In genomic region chr2:91939303-91939935, GRCm38 (mm10) we compare ENCODE assay signal across 24 mouse cellular contexts. TPM values are rescaled to one million over a fixed set of nuclear protein-coding genes. Genes with fewer than 3 reads are reported as not detected.
A peak's percentile ranks its signal among the peaks of the same experiment; 100 is the strongest.
DNase-seq lines count a peak whose midpoint lies in the region; ATAC-seq lines count a peak whose summit lies in the region.
"Had no signal": no experiment of that assay in that cellular context is flagged by ENCODE, and none has a peak within 500 bp of the region (broad histone marks: within the 10 kb centered on the region; RNA-seq: fewer than 3 reads in every experiment).

No protein-coding gene starts in this region.

- no peak overlapping the region for H3K4me2 ChIP-seq in kidney, embryonic 15.5 days
- H3K4me2 ChIP-seq in limb, embryonic 13.5 days (replicated peaks): no peak overlapping the region
- H3K4me2 ChIP-seq: embryonic facial prominence, embryonic 12.5 days; forebrain, embryonic 13.5 days; heart, embryonic 11.5 days; intestine, embryonic 15.5 days; lung, embryonic 14.5 days; stomach, embryonic 15.5 days had no signal

- H3K36me3 ChIP-seq in kidney, embryonic 15.5 days: peaks cover 76% of the 10 kb centered on the region
- peaks cover 70% of the 10 kb centered on the region for H3K36me3 ChIP-seq in limb, embryonic 13.5 days
- peaks cover 89% of the 10 kb centered on the region for H3K36me3 ChIP-seq in limb, embryonic 10.5 days

- peak; percentile 19 for DNase-seq in cerebellum, adult 8-10 months
- DNase-seq in cerebellum, postnatal 10 days: no peak
- peak; percentile 52 for DNase-seq in kidney, adult 18-20 months
- DNase-seq in limb, embryonic 10.5 days (ENCODE audit: low spot score): no peak
- no peak for DNase-seq in retina, embryonic 14.5 days (ENCODE audit: low spot score)
- DNase-seq: adrenal gland, postnatal 10 days; cerebellum, postnatal 14 days; heart, adult 11 months; lung, embryonic 14.5 days; midbrain, embryonic 14.5 days; retina, postnatal 1 day; thymus, postnatal 36 days had no signal

- 79% methylated on average over 15 of the region's 15 CpGs for WGBS in kidney, embryonic 15.5 days
- WGBS in limb, embryonic 13.5 days: 82% methylated on average over 15 of the region's 15 CpGs
- WGBS in limb, embryonic 10.5 days: 84% methylated on average over 15 of the region's 15 CpGs

- no peaks in the 10 kb centered on the region for H3K27me3 ChIP-seq in kidney, embryonic 15.5 days
- no peaks in the 10 kb centered on the region for H3K27me3 ChIP-seq in limb, embryonic 13.5 days
- H3K27me3 ChIP-seq in limb, embryonic 10.5 days (ENCODE audit: low read depth, poor library complexity, severe bottlenecking): no peaks in the 10 kb centered on the region
- H3K27me3 ChIP-seq: embryonic facial prominence, embryonic 12.5 days; forebrain, embryonic 13.5 days; intestine, embryonic 15.5 days; stomach, embryonic 15.5 days had no signal

- no peak overlapping the region for H3K9ac ChIP-seq in kidney, embryonic 15.5 days
- H3K9ac ChIP-seq in limb, embryonic 13.5 days: 0 out of 2 replicates have a peak overlapping the region, but pooled peaks have one; percentile 8
- H3K9ac ChIP-seq: embryonic facial prominence, embryonic 12.5 days; forebrain, embryonic 13.5 days; intestine, embryonic 15.5 days; liver, embryonic 14.5 days; lung, embryonic 14.5 days; stomach, embryonic 15.5 days had no signal

- peaks cover 8% of the 10 kb centered on the region for H3K4me1 ChIP-seq in kidney, embryonic 15.5 days
- peaks cover 6% of the 10 kb centered on the region for H3K4me1 ChIP-seq in limb, embryonic 13.5 days
- H3K4me1 ChIP-seq in limb, embryonic 10.5 days: peaks cover 30% of the 10 kb centered on the region

- no peaks in the 10 kb centered on the region for H3K9me3 ChIP-seq in kidney, embryonic 15.5 days (replicated peaks)
- no peaks in the 10 kb centered on the region for H3K9me3 ChIP-seq in limb, embryonic 13.5 days
- no peaks in the 10 kb centered on the region for H3K9me3 ChIP-seq in limb, embryonic 10.5 days (replicated peaks)
- H3K9me3 ChIP-seq: embryonic facial prominence, embryonic 12.5 days; forebrain, embryonic 13.5 days; hindbrain, embryonic 10.5 days; intestine, embryonic 15.5 days; stomach, embryonic 15.5 days had no signal

- no peak overlapping the region for H3K27ac ChIP-seq in kidney, embryonic 15.5 days
- no peak overlapping the region for H3K27ac ChIP-seq in limb, embryonic 13.5 days
- no peak overlapping the region for H3K27ac ChIP-seq in limb, embryonic 10.5 days
- H3K27ac ChIP-seq: embryonic facial prominence, embryonic 12.5 days; forebrain, embryonic 13.5 days; hindbrain, embryonic 10.5 days; intestine, embryonic 15.5 days; layer of hippocampus, adult 2 months; liver, embryonic 14.5 days; stomach, embryonic 15.5 days had no signal

- no peak for ATAC-seq in kidney, embryonic 15.5 days (replicated peaks; ENCODE audit: low FRiP score)
- no peak for ATAC-seq in limb, embryonic 13.5 days (ENCODE audit: low FRiP score, low read depth)
- ATAC-seq: forebrain, embryonic 13.5 days; hindbrain, embryonic 16.5 days; intestine, embryonic 15.5 days had no signal

- no peak overlapping the region for H3K4me3 ChIP-seq in kidney, embryonic 15.5 days (replicated peaks)
- H3K4me3 ChIP-seq in limb, embryonic 13.5 days: no peak overlapping the region
- no peak overlapping the region for H3K4me3 ChIP-seq in limb, embryonic 10.5 days
- H3K4me3 ChIP-seq: embryonic facial prominence, embryonic 12.5 days; forebrain, embryonic 13.5 days; hindbrain, embryonic 10.5 days; intestine, embryonic 15.5 days; layer of hippocampus, adult 2 months; stomach, embryonic 15.5 days had no signal

RNA-seq across cellular contexts. Expression of gene Gm9821, which starts 6.1 kb away (rescaled TPM):
- polyA plus RNA-seq in kidney, embryonic 15.5 days (2015; fragmentation: Nextera tagmentation; extraction: Ambion mirVana): 0.49 and 0.53 TPM in 2 replicates
- 0.27 and 0.61 TPM in 2 replicates for polyA plus RNA-seq in limb, embryonic 13.5 days (2015; fragmentation: Nextera tagmentation; extraction: Ambion mirVana)
- 0.33 and 0.56 TPM in 2 replicates for polyA plus RNA-seq in limb, embryonic 10.5 days (2016; fragmentation: Nextera tagmentation; extraction: Ambion mirVana)

RNA-seq across cellular contexts. Expression of gene Mdk, which starts 7.3 kb away (rescaled TPM):
- 1,215 and 1,266 TPM in 2 replicates for polyA plus RNA-seq in kidney, embryonic 15.5 days (2015; fragmentation: Nextera tagmentation; extraction: Ambion mirVana)
- 1,939 and 1,982 TPM in 2 replicates for polyA plus RNA-seq in limb, embryonic 13.5 days (2015; fragmentation: Nextera tagmentation; extraction: Ambion mirVana)
- polyA plus RNA-seq in limb, embryonic 10.5 days (2016; fragmentation: Nextera tagmentation; extraction: Ambion mirVana): 2,617 and 2,689 TPM in 2 replicates

RNA-seq across cellular contexts. Expression of gene Chrm4, which starts 12.4 kb away (rescaled TPM):
- polyA plus RNA-seq in kidney, embryonic 15.5 days (2015; fragmentation: Nextera tagmentation; extraction: Ambion mirVana): 0.42 TPM in 1 of 2 replicates, not detected in the other
- 0.38 and 0.78 TPM in 2 replicates for polyA plus RNA-seq in limb, embryonic 13.5 days (2015; fragmentation: Nextera tagmentation; extraction: Ambion mirVana)
- polyA plus RNA-seq in limb, embryonic 10.5 days (2016; fragmentation: Nextera tagmentation; extraction: Ambion mirVana): 0.67 and 0.76 TPM in 2 replicates
- polyA plus RNA-seq: heart, embryonic 11.5 days; heart, postnatal 0 days had no signal

RNA-seq across cellular contexts. Expression of gene Dgkz, which starts 36.2 kb away (rescaled TPM):
- 37.7 and 46.7 TPM in 2 replicates for polyA plus RNA-seq in kidney, embryonic 15.5 days (2015; fragmentation: Nextera tagmentation; extraction: Ambion mirVana)
- polyA plus RNA-seq in limb, embryonic 13.5 days (2015; fragmentation: Nextera tagmentation; extraction: Ambion mirVana): 33.0 and 34.0 TPM in 2 replicates
- polyA plus RNA-seq in limb, embryonic 10.5 days (2016; fragmentation: Nextera tagmentation; extraction: Ambion mirVana): 57.3 and 59.9 TPM in 2 replicates

Comparison
In these comparisons a context has a peak if more than half of its experiments do, and no peak if none do; other contexts are left out.
1. DNase-seq: peak in cerebellum, adult 8-10 months (single experiment) and kidney, adult 18-20 months (single experiment); none in cerebellum, postnatal 10 days (0 of 2), limb, embryonic 10.5 days (single experiment) and retina, embryonic 14.5 days (single experiment).